Mouse (Mus musculus) embryonic fibroblast, embryonic 13.5 days (primary cell): ENCODE measurements at regions not wholly inside any gene's neighbourhood (a gene's known extent, or its start where the extent isn't known, plus 50 kb on each side); places are given as distances from the start of the nearest gene placed in this dataset.

ENCODE experiments used
- H3K27ac ChIP-seq: 2 replicates; pipeline ENCODE4 v1.5.1; 2012; ENCODE audit warnings: low read length, control low read depth, inconsistent platforms; ENCODE audit not compliant: insufficient read depth
- H3K4me1 ChIP-seq: 2 replicates; pipeline ENCODE4 v1.6.1; 2011; ENCODE audit warnings: low read length; ENCODE audit not compliant: control insufficient read depth, insufficient read depth
- H3K4me3 ChIP-seq: 2 replicates; pipeline ENCODE4 v1.5.1; 2011; ENCODE audit warnings: mild to moderate bottlenecking, control low read depth, low read length; ENCODE audit not compliant: insufficient read depth
- CTCF ChIP-seq: IDR thresholded peaks from 2 replicates; pipeline ENCODE4 v1.5.1; 2011; ENCODE audit warnings: mild to moderate bottlenecking, control low read depth, low read length, moderate library complexity, borderline replicate concordance; ENCODE audit not compliant: insufficient read depth
- POLR2A ChIP-seq: IDR thresholded peaks from 2 replicates; pipeline ENCODE4 v1.6.1; 2011; ENCODE audit warnings: low read depth, mild to moderate bottlenecking, control low read depth, low read length, moderate library complexity

DNA sequence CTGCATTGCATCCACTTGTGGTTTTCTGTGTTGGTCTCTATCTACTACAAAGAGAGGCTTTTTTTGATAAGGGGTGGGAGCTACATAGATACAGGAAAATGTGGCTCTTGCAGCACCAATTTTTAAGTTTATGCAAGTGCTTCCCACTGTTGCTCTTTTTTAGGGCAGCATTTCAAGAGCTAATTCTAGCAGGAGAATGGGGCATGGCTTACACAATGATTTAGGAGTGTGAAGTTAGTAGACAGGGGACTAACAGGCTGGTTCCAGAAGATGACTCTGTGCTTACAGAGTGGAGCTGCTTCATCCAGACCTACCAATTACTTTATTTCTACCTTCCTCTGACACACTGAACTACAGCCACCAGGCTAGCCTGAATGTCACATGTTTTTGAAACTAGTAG lies 125.9 kb upstream of the Nxpe4 start:
- TF ChIP-seq CTCF (no peak), POLR2A (no peak)
- Histone ChIP-seq H3K4me3 (no peak overlapping the region), H3K4me1 (no peaks in the 10 kb centered on the region), H3K27ac (no peak overlapping the region)

DNA sequence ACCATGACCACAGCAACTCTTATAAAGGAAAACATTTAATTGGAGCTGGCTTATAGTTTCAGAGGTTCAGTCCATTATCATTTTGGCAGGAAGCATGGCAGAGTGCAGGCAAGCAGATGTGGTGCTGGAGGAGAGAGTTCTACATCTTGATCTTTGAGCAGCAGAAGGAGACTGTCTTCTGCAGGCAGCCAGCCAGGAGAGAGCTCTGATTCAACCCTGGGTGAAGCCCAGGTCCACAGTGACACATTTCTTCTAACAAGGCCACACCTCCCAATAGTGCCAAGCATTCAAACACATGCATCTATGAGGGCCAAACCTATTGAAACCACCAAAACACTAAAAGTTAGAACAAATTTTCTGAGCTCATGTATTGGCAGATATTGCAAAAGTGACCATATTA lies 117.0 kb upstream of the Nxpe4 start:
- TF ChIP-seq CTCF (no peak), POLR2A (no peak)
- no peaks in the 10 kb centered on the region for H3K4me1 ChIP-seq
- H3K27ac ChIP-seq, result no peak overlapping the region
- no peak overlapping the region for H3K4me3 ChIP-seq

DNA sequence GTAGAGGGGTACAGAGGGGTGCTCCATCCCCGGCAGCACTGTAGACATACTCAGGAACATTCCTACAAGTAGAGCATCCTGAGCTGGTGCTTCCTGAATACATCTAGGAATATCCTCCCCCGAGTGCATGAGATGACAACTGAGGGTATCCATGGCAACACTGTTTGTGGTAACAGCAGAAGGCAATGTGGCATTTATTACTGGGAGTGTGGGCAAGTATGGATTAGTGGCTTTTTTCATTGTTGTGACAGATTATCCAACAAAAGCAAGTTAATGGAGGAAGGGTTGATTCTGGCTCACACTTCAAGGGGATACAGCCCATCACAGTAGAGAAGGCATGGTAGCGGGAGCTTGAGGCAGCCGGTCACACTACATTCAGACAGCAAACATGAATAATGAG lies 114.0 kb upstream of the Nxpe4 start:
- H3K4me3 ChIP-seq, result no peak overlapping the region
- TF ChIP-seq CTCF (no peak), POLR2A (no peak)
- no peaks in the 10 kb centered on the region for H3K4me1 ChIP-seq
- H3K27ac ChIP-seq, result no peak overlapping the region

DNA sequence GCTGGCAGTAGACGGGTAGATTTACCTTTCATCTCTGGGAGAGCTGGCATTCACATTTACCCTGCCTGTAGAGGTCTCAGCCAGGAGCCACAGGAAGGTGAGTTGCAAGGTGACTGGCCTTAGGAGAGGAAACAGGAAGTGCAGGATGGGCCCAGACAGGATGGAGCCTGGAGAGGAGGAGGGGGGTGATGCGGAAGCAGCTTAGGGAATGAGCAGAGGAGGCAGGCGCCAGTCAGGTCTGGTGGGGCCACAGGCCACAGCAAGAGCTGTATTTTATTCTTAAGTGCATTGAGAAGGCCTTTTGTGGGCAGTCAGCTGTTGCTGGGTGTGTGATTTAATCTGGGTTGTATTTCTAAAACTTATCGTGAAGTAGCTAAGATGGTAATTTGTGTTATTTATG lies 108.2 kb upstream of the Nxpe4 start:
- TF ChIP-seq CTCF, result no peak
- TF ChIP-seq POLR2A, result no peak
- no peak overlapping the region for H3K27ac ChIP-seq

DNA sequence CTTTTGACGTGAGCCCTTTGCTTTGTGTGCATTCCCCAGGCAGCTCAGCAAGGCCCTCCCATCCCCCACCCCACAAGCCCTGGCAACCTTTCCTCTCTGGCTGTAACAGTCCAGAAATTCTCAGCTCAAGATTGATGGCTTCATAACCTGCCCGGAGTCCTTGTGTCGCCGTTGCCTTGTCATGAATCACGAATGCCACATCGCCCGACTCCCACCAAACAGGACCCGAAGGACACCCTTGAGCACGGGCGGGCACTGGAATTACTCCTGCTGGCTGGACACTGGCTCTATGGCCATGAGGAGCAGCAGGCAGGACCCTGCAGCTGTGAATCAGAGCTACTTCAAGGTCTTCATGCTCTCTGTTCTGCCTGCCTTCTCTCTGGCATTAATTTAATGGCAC lies 106.6 kb upstream of the Nxpe4 start:
- TF ChIP-seq CTCF (no peak), POLR2A (no peak)
- no peak overlapping the region for H3K4me3 ChIP-seq
- H3K4me1 ChIP-seq, result no peaks in the 10 kb centered on the region
- H3K27ac ChIP-seq, result no peak overlapping the region

More for the DNA sequence above, 108.2 kb upstream of the Nxpe4 start:
- H3K4me3 ChIP-seq, result no peak overlapping the region
- H3K4me1 ChIP-seq, result no peaks in the 10 kb centered on the region

DNA sequence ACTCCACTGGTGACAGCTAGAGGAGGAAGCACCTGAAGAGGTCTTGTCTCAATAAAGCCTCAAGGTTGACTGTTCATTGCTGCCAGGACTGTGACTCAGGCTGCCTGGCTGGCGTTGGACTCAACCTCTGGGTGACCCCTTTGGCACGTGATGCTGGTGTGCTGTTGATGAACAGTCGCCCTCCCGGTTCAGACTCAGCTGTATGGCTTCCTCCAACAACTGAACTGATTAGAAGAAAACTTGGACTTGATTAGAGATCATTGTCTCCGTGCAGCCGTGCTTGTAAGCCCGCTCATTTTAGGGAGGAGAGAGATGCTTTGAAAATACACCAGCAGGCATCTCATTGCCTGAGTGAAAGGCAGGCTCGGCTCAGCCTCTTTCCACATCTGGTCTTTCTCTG lies 103.2 kb upstream of the Nxpe4 start:
- Histone ChIP-seq H3K4me3 (no peak overlapping the region), H3K27ac (no peak overlapping the region), H3K4me1 (no peaks in the 10 kb centered on the region)
- no peak for TF ChIP-seq POLR2A
- TF ChIP-seq CTCF, result no peak

DNA sequence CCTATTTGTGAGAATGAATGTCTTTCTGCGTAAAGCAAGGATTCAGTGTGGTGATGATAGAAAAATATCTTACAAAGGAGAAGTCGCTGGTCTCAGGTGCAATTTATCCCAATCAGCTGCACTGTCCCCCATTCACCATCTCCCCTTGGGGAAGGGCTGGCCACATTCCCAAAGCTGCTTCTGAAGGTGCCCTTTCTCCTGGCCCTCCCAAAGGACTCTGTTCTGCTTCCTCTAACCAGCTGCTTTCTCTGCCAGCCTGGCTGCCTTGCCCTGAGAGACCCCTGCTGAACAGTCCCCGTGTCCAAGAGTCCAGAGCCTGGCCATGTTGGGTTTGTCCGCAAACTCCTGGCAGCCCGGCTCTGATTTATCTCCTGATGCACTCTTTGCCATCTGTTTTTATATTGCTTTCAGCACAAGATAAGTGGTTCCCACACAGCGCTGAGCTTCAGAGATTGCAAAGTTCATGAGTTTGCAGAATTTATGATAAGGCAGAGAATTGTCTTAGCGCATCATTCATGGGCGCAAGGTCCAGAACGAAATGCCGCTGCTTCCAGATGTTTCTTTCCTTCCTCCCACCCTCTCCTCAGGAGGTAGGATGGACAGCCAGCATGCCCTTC lies 102.2 kb upstream of the Nxpe4 start:
- Histone ChIP-seq H3K4me1 (no peaks in the 10 kb centered on the region), H3K4me3 (no peak overlapping the region), H3K27ac (no peak overlapping the region)
- TF ChIP-seq POLR2A (no peak), CTCF (no peak)

DNA sequence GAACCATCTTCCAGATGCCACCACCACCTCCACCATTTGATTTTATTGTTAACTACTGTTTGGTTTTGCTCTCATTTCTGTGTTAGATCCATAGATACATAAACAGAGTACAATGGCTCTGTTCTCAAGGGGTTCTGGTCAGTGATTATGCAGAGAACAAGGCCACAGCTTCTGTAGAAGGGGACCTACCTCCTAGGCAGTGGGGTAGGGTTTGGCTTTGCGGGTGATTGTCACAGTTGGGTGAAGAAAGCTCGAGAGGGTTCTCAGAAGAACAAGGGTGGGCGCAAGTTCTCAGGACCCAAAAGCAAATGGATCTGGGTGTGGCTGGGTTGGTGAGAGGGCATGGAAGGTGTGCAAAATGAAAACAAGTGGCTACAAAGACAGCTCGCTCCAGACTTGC lies 100.8 kb upstream of the Nxpe4 start:
- H3K4me1 ChIP-seq, result no peaks in the 10 kb centered on the region
- TF ChIP-seq POLR2A, result no peak
- TF ChIP-seq CTCF, result no peak
- H3K27ac ChIP-seq, result no peak overlapping the region
- no peak overlapping the region for H3K4me3 ChIP-seq

DNA sequence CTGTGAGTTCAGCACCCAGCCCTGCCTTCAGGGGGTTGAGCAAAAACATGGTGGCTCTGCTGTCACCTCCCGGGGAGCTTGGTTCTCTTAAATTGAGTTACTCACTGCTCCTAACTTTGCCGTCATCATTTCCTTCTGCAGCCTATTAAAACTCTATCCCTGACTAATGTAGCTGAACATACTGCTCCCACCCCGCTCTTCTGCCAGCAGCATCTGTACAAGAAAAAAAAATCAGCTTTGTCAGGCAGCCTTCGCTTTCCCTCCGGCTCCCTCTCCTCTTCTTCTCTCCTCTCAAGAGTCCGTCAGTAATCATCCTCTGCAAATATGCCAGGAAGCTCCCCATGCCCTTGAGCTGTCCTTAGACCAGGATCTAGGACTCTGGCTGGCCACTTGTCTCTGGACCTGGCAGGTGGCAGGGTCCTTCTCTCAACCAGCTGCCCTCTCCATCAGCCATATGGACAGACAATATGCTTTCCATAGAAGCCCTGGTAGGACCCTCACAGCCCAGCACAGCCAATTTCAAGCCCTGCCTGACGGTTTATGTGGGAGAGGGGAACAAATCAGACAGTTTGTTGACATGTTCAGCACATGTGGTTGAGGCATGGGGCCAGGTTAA lies 95.0 kb upstream of the Nxpe4 start:
- Histone ChIP-seq H3K4me1 (no peaks in the 10 kb centered on the region), H3K4me3 (no peak overlapping the region), H3K27ac (no peak overlapping the region)
- TF ChIP-seq CTCF (no peak), POLR2A (no peak)

DNA sequence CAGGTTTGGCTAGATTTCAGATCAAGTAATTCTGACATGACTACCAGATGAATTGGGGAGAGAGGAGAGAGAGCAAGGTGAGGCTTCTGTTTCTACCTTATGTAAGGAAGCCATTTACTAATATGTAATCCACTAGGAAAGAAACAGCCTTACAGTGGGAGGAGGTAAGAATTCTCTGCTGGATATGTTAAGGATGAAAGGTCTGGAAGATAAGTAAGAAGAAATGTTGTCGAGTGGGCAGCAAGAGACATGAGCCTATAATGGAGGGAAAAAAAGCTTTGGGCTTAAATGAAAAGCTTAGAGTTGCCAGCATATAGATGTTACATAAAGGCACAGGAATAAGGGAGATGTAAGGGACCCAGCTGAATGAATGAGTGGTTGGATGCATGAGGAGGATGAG lies 89.2 kb upstream of the Nxpe4 start:
- Histone ChIP-seq H3K4me3 (no peak overlapping the region), H3K4me1 (no peaks in the 10 kb centered on the region), H3K27ac (no peak overlapping the region)
- TF ChIP-seq POLR2A (no peak), CTCF (no peak)

DNA sequence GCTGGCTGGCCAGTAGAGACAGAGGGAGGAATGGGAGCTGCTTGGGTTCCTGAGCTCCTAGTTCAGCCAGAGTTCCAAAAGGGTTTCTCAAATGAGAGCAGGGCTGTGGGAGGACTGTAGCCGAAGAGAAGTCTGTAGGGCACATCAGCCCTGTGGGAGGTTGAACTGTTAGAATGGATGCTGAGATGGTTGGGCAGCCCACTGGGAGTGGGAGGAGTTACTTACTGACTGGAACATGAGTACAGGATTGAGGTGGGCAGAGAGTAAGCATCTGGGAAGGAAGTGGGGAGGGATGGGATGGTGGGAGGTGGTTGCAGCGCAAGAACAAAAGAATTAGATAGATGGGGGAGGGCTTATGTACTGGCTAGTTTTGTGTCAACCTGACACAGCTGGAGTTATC lies 88.7 kb upstream of the Nxpe4 start:
- no peak overlapping the region for H3K27ac ChIP-seq
- H3K4me3 ChIP-seq, result no peak overlapping the region
- TF ChIP-seq POLR2A (no peak), CTCF (no peak)
- no peaks in the 10 kb centered on the region for H3K4me1 ChIP-seq
